Mouse (Mus musculus) urinary bladder, adult 2 months (tissue): Measurements from ENCODE around the gene Nedd9. TPM values are rescaled to one million over a fixed set of nuclear protein-coding genes. Genes with fewer than 3 reads are reported as not detected.

Experiments
- DNase-seq: peaks from one replicate; pipeline ENCODE4 v3.0.0; 2022; ENCODE audit warnings: low spot score
- polyA plus RNA-seq: library from polyadenylated mRNA; depleted of rRNA; stranded (reverse); fragments of >200 nt; gene quantifications from 2 replicates; pipeline ENCODE4 v1.2.3, GENCODE M21; 2012

Nedd9 gene
- polyA plus RNA-seq, 1 experiment, result 15.4 TPM

DNA sequence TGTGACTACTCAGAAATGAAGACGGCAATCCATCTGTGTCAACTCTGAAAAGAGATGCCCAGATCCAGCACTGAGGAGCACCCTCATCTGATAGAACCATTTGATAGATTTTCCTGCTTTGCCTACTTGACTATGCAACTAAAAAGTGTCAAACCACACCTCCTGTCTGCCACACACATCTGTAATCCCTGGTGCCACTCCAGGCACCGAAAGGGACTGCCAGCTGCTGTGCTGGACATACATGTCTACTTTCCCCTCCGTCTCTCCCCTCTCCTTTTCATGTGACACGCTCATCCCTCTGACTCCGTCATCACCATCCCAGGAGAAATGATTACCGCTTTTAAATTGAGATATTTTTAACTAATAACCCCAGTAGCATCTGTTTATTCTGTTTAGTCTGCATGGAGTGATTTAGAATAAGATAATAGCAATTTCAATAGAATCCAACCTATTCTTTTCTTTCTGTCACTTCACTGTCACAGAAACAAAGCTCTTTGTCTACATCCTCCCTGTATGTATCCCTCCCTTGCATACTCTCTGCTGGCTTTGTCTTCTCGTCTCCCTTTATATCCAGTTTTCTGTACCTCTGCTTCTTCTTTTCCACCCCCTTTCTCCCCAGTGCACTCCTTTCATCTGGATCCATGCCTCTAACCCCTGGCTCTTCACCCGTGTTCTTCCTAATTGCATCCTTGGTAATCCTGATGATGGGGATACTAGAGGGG, 5.0 kb upstream of the Nedd9 start:
- no peak for DNase-seq

DNA sequence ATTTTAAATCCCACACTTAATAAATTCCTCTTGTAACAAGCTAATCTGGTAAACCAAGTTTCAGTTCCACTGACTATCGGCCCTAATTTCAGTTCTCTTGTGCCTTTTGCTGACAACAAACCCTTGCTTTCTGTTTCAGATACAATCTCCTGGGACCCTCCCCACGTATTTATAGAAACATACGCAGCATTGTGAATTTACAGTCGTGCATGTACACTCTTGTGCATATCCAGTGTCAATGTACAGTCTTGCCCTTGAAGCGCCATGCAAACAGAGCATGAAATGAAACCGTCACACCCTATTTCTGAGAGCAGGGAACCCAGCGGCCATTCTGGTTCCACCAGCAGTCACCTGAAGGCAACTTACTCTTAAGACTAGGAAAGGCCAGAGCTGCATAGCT, 4.4 kb upstream of the Nedd9 start:
- DNase-seq, result no peak

DNA sequence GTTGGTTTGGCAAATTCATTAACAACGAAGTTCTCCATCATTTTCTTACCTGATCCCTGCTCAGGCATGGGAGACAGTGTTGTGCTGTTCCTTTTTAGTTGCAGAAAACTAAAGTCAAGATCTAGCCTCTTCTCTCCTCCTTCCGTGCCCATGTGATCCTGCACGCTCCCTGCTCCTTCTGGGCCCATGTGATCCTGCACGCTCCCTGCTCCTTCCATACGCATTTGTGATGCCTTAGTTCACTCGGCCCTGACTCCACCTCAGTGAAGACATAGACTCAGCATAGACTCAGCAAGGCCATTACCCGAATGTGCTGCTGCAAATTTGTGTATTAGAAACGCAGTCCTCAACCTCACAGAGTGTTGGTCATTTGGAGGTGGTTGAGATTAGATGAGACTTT, 3.1 kb upstream of the Nedd9 start:
- DNase-seq, result no peak

DNA sequence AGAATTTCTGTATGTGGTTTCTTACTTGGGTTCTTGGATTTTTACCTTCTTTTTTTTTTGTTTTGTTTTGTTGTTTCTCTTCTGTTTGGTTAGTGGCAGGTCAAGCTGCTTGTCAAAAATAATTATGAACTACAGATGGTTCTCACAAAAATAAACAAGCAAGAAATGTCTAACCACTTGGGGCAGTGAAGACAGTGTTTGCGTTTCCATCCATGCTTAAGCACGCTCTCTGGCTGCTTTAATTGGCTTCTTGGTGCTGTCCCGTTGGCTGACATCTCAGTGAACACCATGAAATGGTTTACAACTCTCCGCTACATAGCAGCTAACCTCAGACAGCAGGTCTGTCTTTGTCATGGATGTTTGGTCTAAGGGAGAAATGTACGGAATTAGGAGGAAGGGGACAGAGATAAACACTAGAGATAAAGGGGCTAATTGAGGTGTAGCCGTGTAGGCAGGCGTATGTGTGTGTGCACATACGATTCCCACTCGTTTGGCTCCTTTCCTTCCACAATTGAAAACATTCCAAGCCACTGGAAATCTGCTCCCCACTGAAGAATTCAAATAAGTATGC, 2.6 kb upstream of the Nedd9 start:
- DNase-seq, result no peak

DNA sequence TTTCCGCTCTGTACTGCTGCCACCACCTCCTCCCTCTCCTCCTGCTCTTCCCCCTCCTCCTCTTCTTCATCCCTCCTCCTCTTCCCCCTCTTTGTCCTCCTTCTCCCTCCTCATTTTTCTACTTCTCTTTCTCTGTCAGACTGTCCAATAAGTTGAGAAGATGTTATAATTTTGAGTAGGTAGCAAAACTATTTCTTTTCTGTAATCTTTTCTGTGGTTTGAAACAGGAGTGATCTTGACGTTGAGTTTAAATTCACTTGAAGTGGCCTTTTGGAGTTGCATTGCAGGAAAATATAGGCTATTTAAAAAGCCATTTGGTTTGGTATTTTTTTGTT, 214 bp upstream of the Nedd9 start:
- DNase-seq, result no peak

DNA sequence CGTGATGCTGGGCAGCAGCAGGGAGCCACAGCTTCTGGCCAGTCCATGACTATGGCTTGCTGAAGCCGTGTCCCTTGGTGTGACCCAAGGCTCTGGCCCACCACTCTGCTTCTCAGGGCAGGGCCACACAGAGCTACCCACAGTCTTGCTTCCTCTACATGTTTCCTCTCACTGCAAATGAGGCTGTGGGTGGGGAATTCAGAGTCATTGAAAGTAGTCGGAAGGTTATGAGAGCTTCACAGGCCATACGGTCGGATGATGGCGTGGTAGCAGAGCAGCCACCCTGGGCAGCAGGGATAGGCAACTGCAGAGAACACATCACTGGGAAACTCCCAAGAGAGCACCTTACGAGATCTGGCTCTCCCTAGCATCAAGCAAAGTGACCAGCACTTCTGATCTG, 3.2 kb downstream of the Nedd9 start:
- no peak for DNase-seq

DNA sequence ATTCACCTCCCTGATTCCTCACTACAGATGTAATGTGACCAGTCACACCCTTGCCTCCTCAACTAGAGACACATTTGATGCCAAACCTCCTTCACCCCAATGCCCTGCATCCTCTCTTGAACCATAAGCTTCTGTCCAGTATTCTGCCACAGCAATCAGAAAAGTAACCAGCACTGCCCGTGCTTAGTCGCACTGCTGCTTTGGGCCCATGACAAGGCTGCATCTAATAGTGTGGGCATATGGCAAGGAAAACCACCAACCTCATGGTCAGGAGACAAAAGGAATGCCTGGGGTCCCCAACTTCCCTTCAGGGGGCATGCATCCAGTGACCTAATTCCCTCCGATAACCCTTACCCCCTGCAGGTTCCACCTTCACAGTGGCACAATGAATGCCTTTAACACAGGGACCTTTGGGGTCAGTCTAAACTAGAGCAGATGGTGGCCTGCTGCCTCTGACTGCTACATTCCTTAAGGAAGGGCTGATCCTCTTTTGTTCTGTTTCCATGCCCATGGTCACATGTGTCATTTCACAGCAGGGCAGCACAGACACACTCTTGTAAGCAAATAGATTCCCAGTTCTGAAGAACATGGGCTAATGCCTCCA, 4.7 kb downstream of the Nedd9 start:
- DNase-seq, result no peak

DNA sequence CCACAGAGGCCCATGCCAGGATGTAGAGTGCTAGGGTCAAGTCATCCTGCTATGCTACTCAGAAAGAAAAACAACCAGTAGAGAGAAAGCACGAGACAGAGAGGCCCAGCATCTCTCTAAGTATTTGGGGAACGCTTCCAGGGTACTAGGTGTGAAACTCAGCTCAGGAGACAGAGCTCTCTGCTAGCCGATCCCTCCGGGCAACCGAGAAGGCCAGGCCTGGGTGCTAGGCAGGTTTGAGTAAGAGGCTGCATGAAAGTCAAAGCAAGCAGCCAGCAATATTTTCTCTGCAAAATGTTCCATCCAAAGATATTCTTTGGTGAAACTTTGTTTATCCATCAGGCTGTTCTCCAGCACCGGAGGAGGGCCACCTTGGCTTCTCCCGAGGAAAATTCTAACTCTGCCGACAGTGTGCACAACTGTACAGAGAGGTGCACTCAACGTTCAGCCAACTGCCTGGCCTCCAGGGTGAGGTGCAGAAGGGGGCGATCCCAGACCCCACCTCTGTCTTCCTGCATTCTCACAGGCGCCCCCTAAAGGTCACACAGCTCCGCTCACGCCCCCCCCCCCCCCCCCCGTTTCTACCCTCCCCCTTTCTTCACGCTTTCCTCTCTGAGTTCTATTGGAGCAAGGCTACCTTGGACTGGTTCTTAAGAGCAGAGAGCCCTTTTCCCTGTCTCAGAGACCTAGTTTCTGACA, 7.3 kb downstream of the Nedd9 start:
- DNase-seq, result no peak

DNA sequence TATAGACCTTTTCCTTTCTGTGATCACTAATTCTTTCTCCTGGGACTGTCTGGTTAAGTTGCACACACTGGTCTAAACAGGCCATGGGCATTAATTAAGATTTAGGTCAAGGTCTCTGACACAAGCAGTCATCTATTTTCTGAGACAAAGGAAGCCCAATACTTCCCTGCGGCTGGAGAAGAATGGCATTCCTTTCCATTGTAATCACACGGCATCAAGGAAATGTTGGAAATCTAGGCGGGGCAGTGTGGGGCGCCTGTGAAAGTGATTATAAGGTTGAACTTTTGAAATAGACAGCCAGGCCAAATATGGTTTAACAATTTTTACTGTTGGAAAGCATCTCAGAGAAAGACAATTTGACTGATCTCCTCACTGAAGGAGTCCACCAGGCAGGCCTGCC, 10.9 kb downstream of the Nedd9 start:
- DNase-seq, result no peak

DNA sequence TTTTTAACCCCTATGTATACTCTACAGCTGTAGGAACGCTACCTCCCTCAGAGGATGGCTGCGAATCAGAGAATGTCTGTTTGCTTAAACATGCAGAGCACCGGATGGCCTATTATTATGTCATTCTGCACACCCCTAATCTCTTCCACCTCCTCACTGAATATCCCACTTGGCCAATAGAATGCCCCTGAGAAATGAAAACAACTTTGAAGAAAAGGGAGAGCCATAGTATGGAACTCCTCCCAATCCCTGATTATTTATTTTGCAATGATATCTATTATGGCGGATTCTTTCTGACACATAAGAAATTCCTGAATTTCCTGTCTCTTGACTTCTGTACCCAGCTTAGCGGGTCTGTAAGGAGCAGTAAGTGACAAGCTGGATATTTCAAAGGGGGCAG, 12.8 kb downstream of the Nedd9 start:
- DNase-seq, result no peak

DNA sequence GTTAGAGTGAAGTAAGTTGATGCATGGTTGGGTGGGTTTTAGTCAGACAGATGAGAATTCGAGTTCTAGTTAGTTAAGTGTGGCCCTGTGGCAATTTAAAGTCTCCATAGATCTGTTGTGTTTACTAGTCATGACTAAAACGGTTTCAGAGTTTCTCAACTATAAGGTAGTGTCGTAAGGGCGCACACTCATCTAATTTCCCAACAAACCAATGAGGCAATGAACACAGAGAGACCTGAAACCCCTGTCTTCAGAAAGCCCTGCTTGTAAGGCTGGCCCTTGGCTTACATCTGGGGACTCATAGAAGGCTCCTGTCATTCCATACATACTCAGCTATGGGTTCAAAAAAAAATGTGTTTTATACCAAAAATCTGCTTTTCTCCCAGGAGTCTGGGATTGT, 13.7 kb downstream of the Nedd9 start:
- no peak for DNase-seq

DNA sequence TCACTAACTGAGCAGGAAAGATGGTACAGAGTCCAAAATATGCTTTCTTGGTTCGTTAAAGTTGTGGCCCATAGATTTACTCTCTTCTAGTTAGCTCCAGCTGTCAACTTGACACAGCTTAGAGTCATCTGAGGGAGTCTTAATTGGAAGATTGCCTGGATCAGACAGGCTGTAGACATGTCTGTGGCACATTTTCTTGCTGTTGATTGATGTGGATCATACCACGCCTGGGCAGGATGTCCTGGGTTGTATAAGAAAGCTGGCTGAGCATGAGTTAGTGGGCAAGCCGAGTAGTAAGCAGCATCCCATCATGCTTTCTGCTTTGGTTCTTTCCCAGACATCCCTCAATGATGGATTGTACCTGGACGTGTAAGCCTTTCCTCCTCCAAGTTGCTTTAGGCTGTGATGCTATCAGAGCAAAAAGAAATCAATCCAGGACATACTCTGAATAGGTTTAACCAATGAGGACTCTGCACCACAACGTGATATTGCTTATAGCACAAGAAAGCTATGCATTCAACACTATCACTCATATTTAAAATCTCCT, 14.2 kb downstream of the Nedd9 start:
- DNase-seq, result no peak

DNA sequence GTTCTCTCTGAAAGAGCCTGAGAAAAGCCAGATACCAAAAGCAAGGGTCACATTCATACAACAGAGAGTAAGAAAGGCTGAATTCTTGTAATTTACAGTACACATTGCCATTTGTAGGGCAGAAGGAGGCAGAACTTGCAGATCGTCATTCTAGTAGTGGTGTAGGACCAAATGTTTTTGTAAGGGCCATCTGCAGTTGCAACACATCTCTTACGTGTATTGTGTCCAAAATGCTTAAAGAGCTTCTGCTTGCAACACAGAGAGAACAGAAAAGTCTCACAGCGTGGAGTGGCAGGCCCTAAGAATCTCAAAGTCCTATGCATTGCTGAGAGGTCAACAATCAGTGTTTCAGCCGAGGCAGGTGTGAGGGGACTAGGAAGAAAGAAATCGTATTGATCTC, 18.9 kb downstream of the Nedd9 start:
- no peak for DNase-seq

DNA sequence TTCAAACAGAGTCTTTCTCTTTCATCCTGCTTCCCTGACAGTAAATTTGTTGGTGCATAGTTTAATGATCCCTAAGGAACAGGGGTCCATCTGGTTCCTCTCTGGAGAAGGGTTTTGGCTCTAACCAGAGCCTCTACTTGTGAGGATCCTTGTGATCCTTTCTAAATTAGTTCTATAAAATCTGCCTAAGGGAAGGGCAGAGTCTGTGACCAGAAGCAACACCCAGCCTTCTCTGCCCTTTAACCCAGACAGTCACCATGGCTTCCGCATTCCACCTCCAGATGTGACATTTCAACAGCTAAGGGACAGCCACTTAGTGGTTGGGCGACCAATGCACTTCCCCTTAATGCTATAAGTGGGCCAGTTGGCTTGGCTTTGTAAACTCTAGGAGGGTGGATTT, 20.1 kb downstream of the Nedd9 start:
- no peak for DNase-seq

DNA sequence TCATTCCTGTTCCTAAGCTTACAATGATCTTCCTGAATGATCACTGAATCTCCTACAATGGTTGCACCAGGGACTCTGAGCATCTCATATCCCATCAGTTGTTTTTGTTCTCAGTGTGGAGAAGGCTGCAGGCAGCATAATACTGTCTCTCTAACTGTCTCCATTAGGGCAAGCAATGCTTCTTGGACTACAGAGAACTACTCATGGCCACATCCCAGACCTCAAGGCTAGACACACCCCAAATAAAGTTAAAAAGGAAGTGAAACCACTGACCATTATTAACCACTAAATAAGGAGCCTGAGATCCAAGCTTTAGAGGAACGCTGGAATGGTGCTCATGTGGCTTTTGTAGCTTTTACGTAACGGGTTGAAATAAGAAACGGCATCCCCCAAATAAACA, 20.5 kb downstream of the Nedd9 start:
- no peak for DNase-seq

DNA sequence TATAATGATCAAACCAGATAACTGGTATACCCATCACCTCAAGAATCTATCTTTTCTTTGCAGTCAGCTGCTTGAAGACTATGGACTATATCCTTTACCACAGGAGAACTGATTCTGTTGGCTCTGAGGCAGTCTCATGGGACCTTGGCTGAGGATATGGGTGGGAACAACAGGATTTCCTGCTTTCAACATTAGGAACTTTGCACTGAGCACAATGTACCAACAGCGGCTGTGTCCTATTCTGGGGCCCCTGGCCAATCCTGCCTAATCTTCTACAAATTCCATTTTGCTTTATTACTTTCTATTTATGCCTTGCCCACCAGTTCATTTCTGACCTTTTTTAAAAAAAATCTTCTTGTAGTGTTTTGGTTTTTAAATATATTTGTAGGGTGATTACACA, 21.0 kb downstream of the Nedd9 start:
- no peak for DNase-seq

DNA sequence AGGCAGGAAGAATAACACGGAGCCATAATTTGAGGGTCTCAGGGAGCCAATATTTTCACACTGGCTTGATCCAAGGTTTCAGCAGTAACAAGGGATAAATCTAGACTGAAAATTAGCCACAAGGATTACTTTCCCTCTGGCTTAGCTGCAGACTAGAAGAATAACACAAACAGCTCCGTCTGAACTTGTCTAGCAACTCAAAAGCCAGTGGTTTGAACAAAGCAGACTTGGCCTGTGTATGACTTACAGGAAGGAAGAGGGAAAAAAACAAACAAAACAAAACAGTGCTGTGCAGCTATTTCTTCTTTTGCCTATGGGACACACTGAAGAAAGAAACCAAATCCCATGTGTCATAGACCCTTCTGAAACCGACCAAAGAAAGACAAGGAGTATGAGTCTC, 25.7 kb downstream of the Nedd9 start:
- DNase-seq, result no peak

DNA sequence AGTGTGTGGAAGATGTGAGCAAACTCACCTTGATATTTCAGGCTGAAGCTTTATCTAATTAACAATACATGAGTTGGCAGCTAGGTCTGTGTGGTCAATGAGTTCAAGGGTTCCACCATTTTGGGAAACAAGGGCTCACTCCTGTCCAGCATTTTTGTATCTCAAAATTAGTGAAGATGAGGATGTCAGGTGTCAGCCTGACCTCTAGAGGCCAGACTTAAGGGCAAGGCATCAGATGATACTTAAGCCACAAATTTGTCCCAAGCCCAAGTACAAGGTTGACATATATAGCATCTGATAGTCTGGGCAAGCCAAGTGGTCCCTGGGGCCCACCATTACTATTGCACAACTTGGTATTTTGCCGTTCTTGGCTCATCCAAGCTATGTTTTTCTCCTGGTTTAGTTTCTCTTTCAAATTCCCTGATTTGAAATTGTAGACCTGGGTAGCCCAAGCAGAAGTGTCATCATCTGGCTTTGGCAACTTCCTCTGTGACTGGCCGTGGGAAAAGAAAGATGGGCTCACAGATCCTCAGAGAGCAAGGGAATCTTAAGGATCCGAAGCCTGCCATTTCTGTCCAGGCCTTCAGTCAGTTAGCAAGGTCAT, 27.4 kb downstream of the Nedd9 start:
- DNase-seq, result no peak

DNA sequence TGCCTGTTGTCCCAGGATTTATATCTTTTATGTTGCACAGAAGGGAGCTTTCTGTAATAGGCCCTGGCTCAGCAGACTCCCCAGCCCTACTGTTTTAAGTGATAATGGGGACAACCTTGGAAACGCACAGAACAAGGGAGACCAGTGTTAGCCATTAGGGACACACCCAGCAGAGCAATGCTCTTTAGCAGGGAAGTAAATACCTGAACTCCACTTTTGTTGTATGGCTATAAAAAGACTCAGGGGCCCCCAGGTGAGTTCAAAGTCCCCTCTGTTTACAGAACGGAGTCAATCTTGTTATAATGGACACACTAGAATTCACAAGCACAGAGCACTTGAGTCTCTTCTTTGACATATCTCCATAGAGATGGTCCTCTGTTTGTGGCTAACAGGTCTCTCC, 28.5 kb downstream of the Nedd9 start:
- DNase-seq, result no peak

DNA sequence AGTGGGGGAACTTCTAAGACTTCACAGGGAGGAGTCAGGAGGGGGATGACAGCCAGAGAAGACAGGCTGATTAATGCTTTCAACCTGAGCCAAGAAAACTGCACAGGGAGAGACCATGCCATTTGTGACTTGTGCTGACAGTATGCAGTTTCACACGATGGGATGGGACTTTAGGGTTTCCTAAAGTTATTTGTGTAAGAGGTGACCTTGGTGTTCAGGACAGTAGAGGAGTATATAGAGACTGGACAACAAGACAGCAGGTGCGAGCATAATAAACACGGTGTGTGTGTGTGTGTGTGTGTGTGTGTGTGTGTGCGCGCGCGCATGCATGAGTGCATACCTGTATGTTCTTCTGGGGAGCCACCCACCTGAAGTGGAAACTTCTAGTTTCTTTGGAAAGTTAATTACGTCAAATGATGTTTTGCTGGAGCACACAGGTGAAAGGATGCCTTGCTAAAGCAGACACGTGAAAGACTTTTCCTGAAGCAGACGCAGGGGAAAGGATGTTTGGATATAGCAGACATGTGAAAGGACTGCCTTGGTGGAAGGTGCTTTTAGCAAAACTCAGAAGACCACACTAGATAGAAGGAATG, 29.3 kb downstream of the Nedd9 start:
- no peak for DNase-seq

DNA sequence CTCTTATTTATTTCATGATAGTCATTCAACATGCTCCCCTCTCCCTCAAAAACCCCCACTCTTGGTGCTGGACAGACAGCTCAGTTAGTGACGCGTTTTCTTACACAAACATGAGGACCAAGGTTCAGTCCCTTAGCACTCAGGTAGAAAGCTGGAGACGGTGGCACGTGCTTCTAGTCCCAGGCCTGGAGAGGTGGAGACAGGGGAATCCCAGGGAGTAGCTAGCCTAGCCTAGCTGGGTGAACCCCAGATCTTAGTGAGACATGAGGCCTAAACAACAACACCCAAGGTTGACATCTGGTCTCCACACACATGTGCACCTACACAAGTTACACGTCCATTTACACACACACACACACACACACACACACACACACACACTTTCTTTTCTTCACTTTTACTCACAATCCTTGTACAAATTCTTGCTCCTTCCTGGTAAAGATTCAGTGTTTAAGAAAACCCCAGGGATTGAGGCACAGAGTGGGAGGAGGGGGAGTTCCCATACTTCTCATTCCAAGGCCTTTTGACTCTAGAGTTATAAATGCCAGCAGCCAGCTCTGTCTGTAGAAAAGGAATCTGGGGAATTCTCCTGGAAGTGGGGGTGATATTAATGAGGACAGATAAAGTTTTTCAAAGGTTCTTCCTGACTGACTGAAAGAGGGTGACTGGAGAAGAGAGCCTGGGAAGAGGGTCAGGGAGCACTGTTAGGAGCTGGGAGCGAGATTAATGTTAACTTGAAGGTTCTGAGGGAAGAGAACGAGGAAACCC, 29.9 kb downstream of the Nedd9 start:
- no peak for DNase-seq
